ENCODE assay signal across 23 mouse cellular contexts in genomic region chr13:49220912-49221311, GRCm38 (mm10). TPM values are rescaled to one million over a fixed set of nuclear protein-coding genes. Genes with fewer than 3 reads are reported as not detected.
A peak's percentile ranks its signal among the peaks of the same experiment; 100 is the strongest.
DNase-seq lines count a peak whose midpoint lies in the region; ATAC-seq and TF ChIP-seq lines count a peak whose summit lies in the region.
"Had no signal": no experiment of that assay in that cellular context is flagged by ENCODE, and none has a peak within 500 bp of the region (broad histone marks: within the 10 kb centered on the region; RNA-seq: fewer than 3 reads in every experiment).

No protein-coding gene starts in this region.

- H3K9me3 ChIP-seq in kidney, embryonic 15.5 days (replicated peaks): no peaks in the 10 kb centered on the region
- no peaks in the 10 kb centered on the region for H3K9me3 ChIP-seq in midbrain, embryonic 11.5 days (ENCODE audit: control insufficient read depth, low read length)
- no peaks in the 10 kb centered on the region for H3K9me3 ChIP-seq in midbrain, embryonic 16.5 days (replicated peaks; ENCODE audit: control insufficient read depth, low read length, poor library complexity, severe bottlenecking)
- H3K9me3 ChIP-seq: heart, embryonic 15.5 days; hindbrain, embryonic 13.5 days; intestine, embryonic 15.5 days; limb, embryonic 15.5 days; neural tube, embryonic 15.5 days had no signal

- DNase-seq in kidney, adult 2 months: no peak
- DNase-seq in midbrain, embryonic 11.5 days (ENCODE audit: low spot score, missing footprints): peak; percentile 70
- DNase-seq in R1 (ENCODE audit: low read depth, low spot score): peak; percentile 74
- no peak for DNase-seq in retina, embryonic 14.5 days (ENCODE audit: low spot score)
- DNase-seq in adrenal gland, adult 18-20 months (ENCODE audit: low spot score in 2 of 2): no peak
- DNase-seq: adrenal gland, adult 2 months; B cell, adult 2 months; cerebellum, adult 11-12 months; cerebellum, postnatal 14 days; gastrocnemius, postnatal 25 days; heart, postnatal 36 days; left cerebral cortex, postnatal 4 days; lung, adult 2 months; lung, postnatal 36 days had no signal

- peaks cover 8% of the 10 kb centered on the region; the same call in 1 of the 2 replicates for H3K4me1 ChIP-seq in kidney, adult 2 months (ENCODE audit: control insufficient read depth, insufficient read depth, low read length)
- H3K4me1 ChIP-seq in kidney, embryonic 15.5 days: peaks cover 11% of the 10 kb centered on the region
- peaks cover 8% of the 10 kb centered on the region for H3K4me1 ChIP-seq in midbrain, embryonic 11.5 days (ENCODE audit: control insufficient read depth, insufficient read depth, low read length)
- H3K4me1 ChIP-seq in midbrain, embryonic 16.5 days (ENCODE audit: control insufficient read depth, insufficient read depth, low read length): 0 out of 2 replicates have a peak, but pooled peaks cover 3% of the 10 kb centered on the region

- H3K36me3 ChIP-seq in kidney, adult 2 months (ENCODE audit: control insufficient read depth, insufficient read depth, low read length): no peaks in the 10 kb centered on the region
- no peaks in the 10 kb centered on the region for H3K36me3 ChIP-seq in kidney, embryonic 15.5 days
- no peaks in the 10 kb centered on the region for H3K36me3 ChIP-seq in midbrain, embryonic 11.5 days (ENCODE audit: control insufficient read depth, insufficient read depth, low read length)
- no peaks in the 10 kb centered on the region for H3K36me3 ChIP-seq in midbrain, embryonic 16.5 days (ENCODE audit: control insufficient read depth, insufficient read depth, low read length)
- H3K36me3 ChIP-seq: forebrain, embryonic 10.5 days; heart, embryonic 15.5 days; hindbrain, embryonic 13.5 days; intestine, embryonic 15.5 days; limb, embryonic 15.5 days; neural tube, embryonic 15.5 days had no signal

- no peak overlapping the region for H3K27ac ChIP-seq in kidney, adult 2 months (ENCODE audit: insufficient read depth, low read depth, low read length)
- H3K27ac ChIP-seq in kidney, embryonic 15.5 days: no peak overlapping the region
- H3K27ac ChIP-seq in midbrain, embryonic 11.5 days (ENCODE audit: low read depth, low read length): no peak overlapping the region
- no peak overlapping the region for H3K27ac ChIP-seq in midbrain, embryonic 16.5 days (ENCODE audit: low read length)
- H3K27ac ChIP-seq: forebrain, embryonic 10.5 days; heart, embryonic 15.5 days; hindbrain, embryonic 13.5 days; intestine, embryonic 15.5 days; limb, embryonic 15.5 days; neural tube, embryonic 15.5 days had no signal

- no peak overlapping the region for H3K9ac ChIP-seq in kidney, embryonic 15.5 days
- H3K9ac ChIP-seq in midbrain, embryonic 11.5 days (ENCODE audit: low read length): no peak overlapping the region
- H3K9ac ChIP-seq in midbrain, embryonic 16.5 days (ENCODE audit: low read depth, low read length): no peak overlapping the region
- H3K9ac ChIP-seq: heart, embryonic 15.5 days; hindbrain, embryonic 13.5 days; intestine, embryonic 15.5 days; limb, embryonic 15.5 days; neural tube, embryonic 15.5 days had no signal

- H3K4me3 ChIP-seq in kidney, adult 2 months (ENCODE audit: insufficient read depth, low read depth, low read length): no peak overlapping the region
- no peak overlapping the region for H3K4me3 ChIP-seq in kidney, embryonic 15.5 days (replicated peaks)
- no peak overlapping the region for H3K4me3 ChIP-seq in midbrain, embryonic 11.5 days (ENCODE audit: low read depth, low read length)
- no peak overlapping the region for H3K4me3 ChIP-seq in midbrain, embryonic 16.5 days (ENCODE audit: low read depth, low read length)
- H3K4me3 ChIP-seq: forebrain, embryonic 10.5 days; heart, embryonic 15.5 days; hindbrain, embryonic 13.5 days; intestine, embryonic 15.5 days; limb, embryonic 15.5 days; neural tube, embryonic 15.5 days had no signal

- 0 out of 2 replicates have a peak, but pooled peaks have one; percentile 12 for TF ChIP-seq CTCF in kidney, adult 2 months (conservative IDR thresholded peaks at IDR 0.05; ENCODE audit: insufficient read depth, insufficient read length, low read depth, low read length)

- no peaks in the 10 kb centered on the region for H3K27me3 ChIP-seq in kidney, adult 2 months (replicated peaks; ENCODE audit: control insufficient read depth, insufficient read depth, low read length)
- peaks cover 24% of the 10 kb centered on the region for H3K27me3 ChIP-seq in kidney, embryonic 15.5 days
- H3K27me3 ChIP-seq in midbrain, embryonic 11.5 days (ENCODE audit: control insufficient read depth, insufficient read depth, low read length): peaks cover 11% of the 10 kb centered on the region
- 0 out of 2 replicates have a peak, but pooled peaks cover 4% of the 10 kb centered on the region for H3K27me3 ChIP-seq in midbrain, embryonic 16.5 days (ENCODE audit: control insufficient read depth, insufficient read depth, low read depth, low read length)
- H3K27me3 ChIP-seq: intestine, embryonic 15.5 days had no signal

- WGBS in kidney, adult 2 months: 45% methylated on average over 5 of the region's 5 CpGs
- WGBS in kidney, embryonic 15.5 days: 31% methylated on average over 5 of the region's 5 CpGs
- WGBS in midbrain, embryonic 11.5 days: 21% methylated on average over 5 of the region's 5 CpGs
- WGBS in midbrain, embryonic 16.5 days: 19% methylated on average over 5 of the region's 5 CpGs

- no peak for ATAC-seq in kidney, embryonic 15.5 days (replicated peaks; ENCODE audit: low FRiP score)
- ATAC-seq in midbrain, embryonic 11.5 days (ENCODE audit: low FRiP score): no peak
- ATAC-seq in midbrain, embryonic 16.5 days: no peak
- ATAC-seq: forebrain, embryonic 16.5 days; intestine, embryonic 15.5 days had no signal

- TF ChIP-seq POLR2A in kidney, adult 2 months (IDR thresholded peaks at IDR 0.05; ENCODE audit: low read depth, low read length): no peak

- H3K4me2 ChIP-seq in kidney, embryonic 15.5 days: no peak overlapping the region
- H3K4me2 ChIP-seq in midbrain, embryonic 11.5 days: no peak overlapping the region
- no peak overlapping the region for H3K4me2 ChIP-seq in midbrain, embryonic 16.5 days (ENCODE audit: low read length)
- H3K4me2 ChIP-seq: heart, embryonic 15.5 days; hindbrain, embryonic 13.5 days; intestine, embryonic 15.5 days; limb, embryonic 15.5 days; neural tube, embryonic 15.5 days had no signal

RNA-seq across cellular contexts. Expression of gene Card19, which starts 5.1 kb away (rescaled TPM):
- 108 and 124 TPM in 2 replicates for polyA plus RNA-seq in kidney, adult 2 months (2012; rRNA removed)
- polyA plus RNA-seq in kidney, embryonic 15.5 days (2015; fragmentation: Nextera tagmentation; extraction: Ambion mirVana): 45.7 and 47.2 TPM in 2 replicates
- 17.1 and 18.0 TPM in 2 replicates for polyA plus RNA-seq in midbrain, embryonic 11.5 days (2014; fragmentation: Nextera tagmentation; extraction: Ambion mirVana)
- polyA plus RNA-seq in midbrain, embryonic 16.5 days (2015; fragmentation: Nextera tagmentation; extraction: Ambion mirVana): 26.5 and 27.6 TPM in 2 replicates
- total RNA-seq in adrenal gland, adult 18-20 months (2021): 10 to 100 TPM; 53.2 to 60.3 TPM

RNA-seq across cellular contexts. Expression of gene Susd3, which starts 27.6 kb away (rescaled TPM):
- polyA plus RNA-seq in kidney, adult 2 months (2012; rRNA removed): 50.1 and 62.3 TPM in 2 replicates
- polyA plus RNA-seq in kidney, embryonic 15.5 days (2015; fragmentation: Nextera tagmentation; extraction: Ambion mirVana): 18.5 and 22.7 TPM in 2 replicates
- polyA plus RNA-seq in midbrain, embryonic 11.5 days (2014; fragmentation: Nextera tagmentation; extraction: Ambion mirVana): 0.81 and 1.1 TPM in 2 replicates
- polyA plus RNA-seq in midbrain, embryonic 16.5 days (2015; fragmentation: Nextera tagmentation; extraction: Ambion mirVana): 0.38 and 0.68 TPM in 2 replicates
- 1 to 10 TPM; 1.5 to 9.9 TPM for total RNA-seq in adrenal gland, adult 18-20 months (2021)

RNA-seq across cellular contexts. Expression of gene Ninj1, which starts 33.6 kb away (rescaled TPM):
- polyA plus RNA-seq in kidney, adult 2 months (2012; rRNA removed): 735 and 1,000 TPM in 2 replicates
- 57.5 and 59.8 TPM in 2 replicates for polyA plus RNA-seq in kidney, embryonic 15.5 days (2015; fragmentation: Nextera tagmentation; extraction: Ambion mirVana)
- polyA plus RNA-seq in midbrain, embryonic 11.5 days (2014; fragmentation: Nextera tagmentation; extraction: Ambion mirVana): 17.5 TPM in 2 replicates
- polyA plus RNA-seq in midbrain, embryonic 16.5 days (2015; fragmentation: Nextera tagmentation; extraction: Ambion mirVana): 19.3 and 22.3 TPM in 2 replicates
- total RNA-seq in adrenal gland, adult 18-20 months (2021): 10 to 100 TPM; 60.6 to 78.3 TPM

Comparison
In these comparisons a context has a peak if more than half of its experiments do, and no peak if none do; other contexts are left out.
1. RNA of gene Ninj1, which starts 33.6 kb away (polyA plus RNA-seq): 735 to 1,000 TPM in kidney, adult 2 months; 57.5 to 59.8 TPM in kidney, embryonic 15.5 days, 19.3 to 22.3 TPM in midbrain, embryonic 16.5 days and 17.5 TPM in midbrain, embryonic 11.5 days; every median in the first group is over 10 times any median in the second.
2. DNase-seq: peak in midbrain, embryonic 11.5 days (single experiment) and R1 (single experiment); none in kidney, adult 2 months (single experiment), retina, embryonic 14.5 days (single experiment) and adrenal gland, adult 18-20 months (0 of 2).